Mouse (Mus musculus): ENCODE results near the gene Smc5. TPM values are rescaled to one million over a fixed set of nuclear protein-coding genes. Genes with fewer than 3 reads are reported as not detected.

The Smc5 gene
- total RNA-seq, 2 experiments from 2014 or later: 31.7 to 40.8 TPM

DNA sequence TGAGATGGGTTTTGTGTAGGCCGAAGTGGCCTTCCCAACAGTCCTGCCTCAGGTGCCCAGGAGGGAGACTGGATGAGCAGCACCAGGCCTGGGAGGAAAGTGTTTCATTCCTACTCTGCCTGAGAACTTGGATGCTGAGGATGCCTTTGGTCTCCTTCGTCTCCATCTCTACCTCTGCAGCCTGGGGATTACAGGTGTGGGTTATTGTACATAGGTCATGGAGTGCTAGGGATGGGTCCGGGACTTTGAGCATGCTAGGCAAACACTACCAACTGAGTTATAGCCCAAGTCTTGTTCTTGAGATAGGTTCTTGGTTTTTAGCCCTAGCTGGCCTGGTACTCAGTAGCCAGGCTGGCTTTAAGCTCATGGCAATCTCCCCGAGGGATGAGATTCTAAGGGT is 90.2 kb downstream of the Smc5 start:
- Histone ChIP-seq H3K4me3 (no peak overlapping the region), H3K27ac (no peak overlapping the region)
- no peak for TF ChIP-seq CTCF (conservative IDR thresholded peaks at IDR 0.05)
- no peak for DNase-seq (ENCODE audit: low spot score in 2 of 2)

- TF ChIP-seq CTCF (conservative IDR thresholded peaks at IDR 0.05): no peak
- no peak overlapping the region for H3K27ac ChIP-seq
- no peak for DNase-seq (ENCODE audit: low spot score in 2 of 2)
- no peak overlapping the region for H3K4me3 ChIP-seq
Measured at GRCm38 (mm10) chr19:23178533-23178932, 95.2 kb downstream of the Smc5 start.

DNA sequence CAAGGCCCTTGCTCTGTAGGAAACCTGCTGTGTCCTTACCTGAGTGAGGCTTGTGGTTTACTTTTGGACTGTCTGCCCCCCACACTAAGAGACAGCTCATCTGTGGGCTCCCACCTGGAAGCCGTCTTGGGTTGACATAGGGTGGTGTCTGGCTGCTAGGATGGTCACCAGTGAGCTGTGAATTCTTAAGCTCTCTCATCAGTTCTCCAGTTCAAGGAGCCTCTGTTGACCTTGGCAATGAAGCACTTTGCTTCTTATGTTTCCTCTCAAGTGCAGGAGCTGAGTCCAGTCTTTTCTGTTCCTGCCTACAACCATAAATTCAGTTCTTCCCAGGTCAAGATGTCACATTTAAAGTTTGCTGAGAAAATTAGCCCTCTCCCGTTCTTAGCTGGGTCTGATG is 98.2 kb downstream of the Smc5 start:
- no peak for DNase-seq (ENCODE audit: low spot score in 2 of 2)
- H3K27ac ChIP-seq: no peak overlapping the region
- TF ChIP-seq CTCF (conservative IDR thresholded peaks at IDR 0.05): no peak

GRCm38 (mm10) chr19:23175090-23175489 is 98.6 kb downstream of the Smc5 start:
- TF ChIP-seq CTCF (conservative IDR thresholded peaks at IDR 0.05): no peak
- no peak for DNase-seq (ENCODE audit: low spot score in 2 of 2)
- no peak overlapping the region for H3K27ac ChIP-seq
- H3K4me3 ChIP-seq: no peak overlapping the region

More for the DNA sequence above, 98.2 kb downstream of the Smc5 start:
- no peak overlapping the region for H3K4me3 ChIP-seq

DNA sequence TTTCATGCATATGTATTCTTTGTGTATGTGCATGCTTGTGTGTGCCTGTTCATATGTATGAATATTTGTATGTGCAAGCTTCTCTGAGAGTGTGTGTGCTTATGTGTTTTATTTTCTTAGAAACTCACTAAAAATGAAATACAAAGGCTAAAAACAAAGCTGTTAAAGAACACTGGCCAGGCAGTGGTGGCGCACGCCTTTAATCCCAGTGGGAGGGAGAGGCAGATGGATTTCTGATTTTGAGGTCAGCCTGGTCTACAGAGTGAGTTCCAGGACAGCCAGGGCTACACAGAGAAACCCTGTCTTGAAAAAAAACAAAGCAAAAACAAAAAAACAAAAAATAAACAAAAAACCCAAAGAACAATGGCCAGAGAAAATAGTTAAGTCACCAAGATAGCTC is 102.6 kb downstream of the Smc5 start:
- TF ChIP-seq CTCF (conservative IDR thresholded peaks at IDR 0.05): no peak

GRCm38 (mm10) chr19:23170476-23170875 is 103.2 kb downstream of the Smc5 start:
- Histone ChIP-seq H3K4me3 (no peak overlapping the region), H3K27ac (peak overlapping the region; percentile 78; the same call in 1 of the 2 replicates)
- TF ChIP-seq CTCF (conservative IDR thresholded peaks at IDR 0.05): no peak
- DNase-seq (ENCODE audit: low spot score in 2 of 2): no peak

More for the DNA sequence above, 102.6 kb downstream of the Smc5 start:
- H3K4me3 ChIP-seq: no peak overlapping the region
- H3K27ac ChIP-seq: peak overlapping the region; percentile 78; the same call in 1 of the 2 replicates
- no peak for DNase-seq (ENCODE audit: low spot score in 2 of 2)

DNA sequence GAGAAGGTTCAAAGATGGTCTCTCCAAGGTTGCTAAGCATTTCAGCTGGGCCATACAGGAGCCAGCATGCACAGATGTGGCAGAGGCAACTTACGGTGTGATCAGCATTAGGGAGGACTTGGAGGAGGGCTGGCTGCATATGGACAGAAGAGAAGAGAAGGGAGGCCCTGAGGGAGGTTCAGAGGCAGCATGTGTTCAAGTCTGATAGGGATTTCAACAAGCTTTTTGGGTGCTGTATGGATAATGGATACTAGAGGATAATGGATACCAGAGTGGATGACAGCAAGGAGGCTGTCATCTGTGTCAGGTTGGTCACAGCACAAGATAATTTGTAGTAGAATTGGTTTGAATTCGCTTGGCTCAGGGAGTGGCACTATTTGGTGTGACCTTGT is 104.0 kb downstream of the Smc5 start:
- DNase-seq (ENCODE audit: low spot score in 2 of 2): no peak
- H3K27ac ChIP-seq: peak overlapping the region; percentile 78
- no peak for TF ChIP-seq CTCF (conservative IDR thresholded peaks at IDR 0.05)
- no peak overlapping the region for H3K4me3 ChIP-seq

- peak overlapping the region; percentile 78 for H3K27ac ChIP-seq
- DNase-seq (ENCODE audit: low spot score in 2 of 2): no peak
- TF ChIP-seq CTCF (conservative IDR thresholded peaks at IDR 0.05): no peak
- H3K4me3 ChIP-seq: no peak overlapping the region
Measured at GRCm38 (mm10) chr19:23168899-23169658, 104.6 kb downstream of the Smc5 start.

GRCm38 (mm10) chr19:23166550-23167284 is 107.0 kb downstream of the Smc5 start:
- peak overlapping the region; percentile 46 for H3K27ac ChIP-seq
- no peak for TF ChIP-seq CTCF (conservative IDR thresholded peaks at IDR 0.05)
- H3K4me3 ChIP-seq: no peak overlapping the region
- DNase-seq (ENCODE audit: low spot score in 2 of 2): no peak

GRCm38 (mm10) chr19:23164651-23165240 is 109.0 kb downstream of the Smc5 start:
- DNase-seq (ENCODE audit: low spot score in 2 of 2): no peak
- no peak for TF ChIP-seq CTCF (conservative IDR thresholded peaks at IDR 0.05)
- peak overlapping the region; percentile 43; the same call in 1 of the 2 replicates for H3K27ac ChIP-seq

GRCm38 (mm10) chr19:23163361-23163760 is 110.3 kb downstream of the Smc5 start:
- TF ChIP-seq CTCF (conservative IDR thresholded peaks at IDR 0.05): no peak
- no peak overlapping the region for H3K4me3 ChIP-seq
- DNase-seq (ENCODE audit: low spot score in 2 of 2): no peak
- peak overlapping the region; percentile 77 for H3K27ac ChIP-seq

More at GRCm38 (mm10) chr19:23164651-23165240, 109.0 kb downstream of the Smc5 start:
- H3K4me3 ChIP-seq: no peak overlapping the region

DNA sequence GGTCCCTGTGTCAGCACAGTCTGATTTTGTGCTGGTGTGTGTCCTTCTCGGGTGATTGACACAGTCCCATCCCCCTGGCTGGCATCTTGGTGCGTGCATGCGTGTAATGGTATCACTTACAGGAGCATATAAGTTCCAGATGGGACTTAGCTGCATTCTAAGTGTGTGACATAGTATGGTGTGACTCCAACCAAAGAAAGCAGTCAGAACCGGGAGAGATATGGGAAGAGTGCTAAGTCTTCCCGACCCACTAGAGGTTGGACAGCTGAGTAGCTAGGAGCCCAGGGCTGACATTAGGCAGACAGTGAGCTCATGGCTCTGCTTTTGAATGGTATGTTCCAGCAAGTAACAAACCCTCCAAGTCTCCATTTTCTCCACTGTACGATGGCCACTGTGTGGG is 110.8 kb downstream of the Smc5 start:
- no peak overlapping the region; the same call in 1 of the 2 replicates for H3K4me3 ChIP-seq
- H3K27ac ChIP-seq: peak overlapping the region; percentile 77
- no peak for DNase-seq (ENCODE audit: low spot score in 2 of 2)
- TF ChIP-seq CTCF (conservative IDR thresholded peaks at IDR 0.05): no peak

DNA sequence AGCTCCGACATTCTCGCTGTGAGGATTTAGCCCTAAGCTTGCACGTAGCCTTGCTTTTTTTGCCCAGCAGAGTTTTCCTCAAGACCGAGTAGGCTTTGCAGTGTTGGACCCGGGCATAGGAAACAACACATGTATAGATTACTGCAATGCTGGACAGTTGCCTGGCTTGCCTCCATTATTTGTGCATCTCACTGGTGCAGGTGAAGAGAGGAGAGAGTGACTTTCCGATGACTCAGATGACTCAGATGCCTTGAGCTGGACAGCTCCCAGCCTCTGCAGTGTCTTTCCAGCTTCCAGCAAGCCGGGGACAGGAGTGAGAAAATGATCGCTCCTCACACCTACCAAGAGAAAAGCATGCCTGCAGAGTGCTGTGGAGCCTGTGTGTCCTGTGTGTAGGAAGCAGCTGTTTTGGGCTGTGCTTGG is 111.3 kb downstream of the Smc5 start:
- H3K4me3 ChIP-seq: peak overlapping the region; percentile 8; the same call in 1 of the 2 replicates
- DNase-seq (ENCODE audit: low spot score in 2 of 2): no peak
- H3K27ac ChIP-seq: peak overlapping the region; percentile 77
- TF ChIP-seq CTCF (conservative IDR thresholded peaks at IDR 0.05): no peak

Measured in layer of hippocampus, adult 2 months (tissue).